Mouse (Mus musculus) lung, postnatal 25 days (tissue): ENCODE data around the gene Egflam.

Experiments
- DNase-seq: peaks from one replicate; pipeline ENCODE4 v3.0.0; 2022; ENCODE audit warnings: low spot score

Gene Egflam

DNA sequence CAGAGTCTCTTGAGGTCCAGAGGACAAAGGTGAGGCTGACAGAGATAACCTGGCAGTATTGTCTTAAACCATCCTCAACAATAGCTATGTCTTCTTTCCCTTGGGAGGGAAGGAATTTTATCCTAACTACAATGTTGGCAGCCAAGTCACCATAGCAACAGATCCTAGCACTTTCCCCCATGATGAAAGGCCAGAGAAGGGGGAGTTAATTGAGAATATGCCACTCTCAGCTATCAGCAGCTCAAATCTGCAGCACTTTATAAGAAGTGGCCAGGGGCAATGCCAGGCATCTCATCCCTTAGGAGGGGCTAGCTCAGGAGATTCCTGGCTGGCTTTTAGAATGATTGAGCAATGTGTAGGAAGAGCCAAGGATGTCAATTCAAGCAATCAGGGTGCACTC, 105.3 kb downstream of the Egflam start:
- no peak for DNase-seq

DNA sequence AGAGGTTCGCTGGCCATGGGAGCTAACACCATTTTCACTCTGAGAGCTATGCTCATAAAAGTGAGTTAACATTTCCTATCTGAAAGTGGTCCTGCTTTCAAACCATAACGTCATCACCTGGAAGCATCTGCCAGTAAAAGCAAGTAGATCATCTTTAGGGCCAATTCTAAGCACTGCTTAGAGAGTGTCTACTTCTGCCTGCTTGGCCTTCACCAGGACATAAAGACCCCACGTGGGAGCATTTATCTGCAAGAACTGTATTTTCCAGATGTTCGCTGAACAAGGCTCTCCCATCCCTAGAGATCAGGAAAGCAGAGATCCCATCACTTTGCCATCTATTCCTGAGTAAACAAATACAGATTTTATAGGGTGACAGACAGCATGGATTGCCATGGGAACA, 108.2 kb downstream of the Egflam start:
- no peak for DNase-seq

DNA sequence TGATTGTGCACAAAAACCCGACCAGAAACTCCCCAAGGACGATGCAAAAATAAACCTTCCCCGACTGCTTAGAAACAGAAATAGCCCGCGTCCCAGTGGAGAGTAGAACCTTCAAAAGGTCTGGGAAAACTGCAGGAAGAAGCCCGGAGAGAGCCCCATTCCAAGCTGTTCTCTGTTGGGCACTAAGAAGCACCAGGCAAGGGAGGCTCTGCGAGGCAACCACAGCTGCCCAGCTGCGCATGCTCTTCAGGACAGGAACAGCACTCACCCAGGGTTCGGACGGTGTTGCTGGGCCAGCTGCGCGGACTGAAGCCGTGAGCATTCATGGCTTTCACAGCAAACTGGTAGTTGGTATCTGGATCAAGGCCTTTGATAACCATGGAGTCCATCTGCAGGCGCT, 108.7 kb downstream of the Egflam start:
- DNase-seq = no peak

- no peak for DNase-seq
These were observed 109.3 kb downstream of the Egflam start for GRCm38 (mm10) chr15:7288841-7289424.

GRCm38 (mm10) chr15:7287911-7288310, 110.3 kb downstream of the Egflam start:
- DNase-seq = no peak

GRCm38 (mm10) chr15:7281579-7281978, 116.6 kb downstream of the Egflam start:
- no peak for DNase-seq

DNA sequence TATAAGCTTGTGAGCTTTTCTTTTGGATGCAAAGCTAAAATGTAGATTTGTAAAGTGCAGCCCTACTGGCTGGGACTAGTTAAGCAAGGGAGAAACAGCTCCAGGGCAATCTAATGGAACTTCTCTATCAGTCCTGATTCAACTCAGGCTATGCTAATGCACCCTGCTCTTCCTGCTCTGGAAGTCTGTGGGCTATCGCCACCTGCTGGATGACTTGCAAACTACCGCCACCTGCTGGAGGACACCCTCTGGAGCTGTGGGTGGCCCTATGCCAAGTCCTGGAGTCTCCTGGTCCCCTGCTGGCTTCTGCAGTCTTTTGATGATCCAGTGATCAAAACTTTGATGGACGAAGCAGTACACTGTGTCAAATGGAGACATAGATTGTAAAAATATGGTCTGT, 134.4 kb downstream of the Egflam start:
- peak; percentile 84 for DNase-seq

GRCm38 (mm10) chr15:7263339-7263738, 134.9 kb downstream of the Egflam start:
- no peak for DNase-seq

DNA sequence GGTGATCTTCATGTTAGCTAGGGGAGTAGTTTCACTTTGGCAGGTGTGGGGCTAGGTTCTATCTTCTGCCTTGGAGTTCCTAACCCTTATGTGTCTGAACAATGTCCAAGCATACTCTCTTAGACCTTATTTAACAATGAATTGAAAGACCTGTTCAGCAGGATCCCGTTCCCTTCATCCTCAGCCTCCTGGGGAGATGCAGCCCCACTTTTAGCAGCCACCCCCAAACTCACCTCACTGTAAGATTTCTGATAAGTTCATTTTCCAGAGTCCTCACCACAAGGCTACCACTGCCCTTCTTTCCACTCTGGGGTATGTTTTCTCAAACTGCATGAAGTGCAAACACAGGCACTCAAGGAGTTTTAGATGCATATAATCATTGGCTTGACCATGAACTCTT, 136.8 kb downstream of the Egflam start:
- DNase-seq = no peak

DNA sequence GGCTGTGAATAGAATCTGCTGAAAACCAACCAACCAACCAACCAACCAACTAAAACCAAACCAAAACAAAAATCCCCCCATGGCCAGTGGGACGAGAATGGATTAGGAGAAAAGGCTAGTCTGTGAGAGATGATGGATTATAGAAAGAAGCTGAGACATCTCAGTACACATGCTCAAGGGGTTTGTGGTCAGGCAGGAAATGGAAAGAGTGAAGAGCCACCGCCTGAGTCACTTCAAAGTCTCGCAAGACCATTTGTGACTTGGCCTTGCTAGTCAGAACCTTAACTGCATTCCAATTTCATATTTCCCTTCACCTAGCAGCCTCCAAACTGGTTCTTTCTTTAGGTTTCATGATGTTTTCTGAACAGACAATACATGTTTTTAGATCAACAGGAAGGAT, 141.6 kb downstream of the Egflam start:
- no peak for DNase-seq

- DNase-seq = no peak
These were observed 144.9 kb downstream of the Egflam start for GRCm38 (mm10) chr15:7253326-7253725.

DNA sequence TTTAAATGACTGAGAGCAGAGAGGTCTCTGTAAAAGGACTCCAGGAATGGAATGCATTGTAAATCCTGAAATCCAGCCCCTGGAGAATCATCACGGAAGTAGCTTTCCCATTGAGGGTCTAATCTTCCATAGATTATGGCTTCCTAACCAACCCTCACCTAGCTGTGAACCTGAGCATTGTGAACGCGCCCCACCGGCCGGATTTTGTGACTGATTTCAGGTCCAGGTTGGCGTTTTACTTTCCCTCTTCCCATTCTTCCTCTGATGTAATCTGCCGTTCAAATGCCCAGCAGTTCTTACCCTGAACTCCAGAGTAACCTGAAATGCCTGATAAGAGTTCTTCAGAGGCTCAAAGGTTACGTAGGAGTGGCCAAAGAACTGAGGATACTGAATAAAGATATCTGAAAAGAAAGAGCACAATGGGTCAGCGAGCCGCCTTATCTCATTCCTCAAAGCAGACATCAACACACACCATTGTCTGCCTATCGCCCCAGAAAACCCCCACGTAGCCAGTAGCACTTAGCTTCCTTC, 146.0 kb downstream of the Egflam start:
- DNase-seq = no peak

DNA sequence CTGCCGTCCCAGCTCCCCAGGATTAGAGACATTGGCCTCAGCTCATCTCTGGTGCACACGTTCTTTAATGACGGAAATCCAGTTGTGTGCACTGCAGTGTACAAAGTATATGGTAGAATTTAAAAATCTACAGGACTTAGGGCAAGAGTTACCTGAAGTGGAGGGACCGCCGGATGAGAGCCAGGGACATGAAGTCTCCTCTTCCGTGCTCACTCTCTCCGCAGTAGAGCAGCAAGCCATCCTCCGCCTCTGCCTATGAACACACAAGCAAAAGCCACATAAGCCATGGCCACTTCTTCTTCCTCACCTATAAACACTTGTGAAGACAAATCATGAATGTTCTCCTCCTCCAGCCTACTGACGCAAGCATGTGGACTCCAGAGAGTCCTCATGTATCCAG, 147.2 kb downstream of the Egflam start:
- no peak for DNase-seq

DNA sequence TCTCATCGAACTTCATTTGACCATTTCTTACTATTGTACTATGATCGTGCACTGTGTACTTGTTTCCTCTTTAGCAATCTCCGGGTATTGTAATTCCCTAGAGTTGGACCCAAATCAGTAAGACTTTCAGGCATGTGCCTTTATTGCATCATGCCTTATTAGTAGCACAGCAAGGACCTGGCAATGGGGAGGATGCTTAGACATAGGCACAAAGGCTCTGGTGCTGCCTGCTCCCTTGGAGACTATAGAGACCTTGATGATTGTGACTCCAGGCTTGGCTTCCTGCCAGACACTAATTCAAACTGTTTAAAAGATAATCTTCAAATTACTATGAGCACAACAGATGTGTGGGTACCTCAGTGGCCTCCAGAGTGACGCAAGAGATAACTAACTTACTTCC, 149.0 kb downstream of the Egflam start:
- no peak for DNase-seq

- no peak for DNase-seq
These were observed 150.9 kb downstream of the Egflam start for GRCm38 (mm10) chr15:7247321-7247720.

- no peak for DNase-seq
These were observed 155.9 kb downstream of the Egflam start for GRCm38 (mm10) chr15:7242161-7242850.

DNA sequence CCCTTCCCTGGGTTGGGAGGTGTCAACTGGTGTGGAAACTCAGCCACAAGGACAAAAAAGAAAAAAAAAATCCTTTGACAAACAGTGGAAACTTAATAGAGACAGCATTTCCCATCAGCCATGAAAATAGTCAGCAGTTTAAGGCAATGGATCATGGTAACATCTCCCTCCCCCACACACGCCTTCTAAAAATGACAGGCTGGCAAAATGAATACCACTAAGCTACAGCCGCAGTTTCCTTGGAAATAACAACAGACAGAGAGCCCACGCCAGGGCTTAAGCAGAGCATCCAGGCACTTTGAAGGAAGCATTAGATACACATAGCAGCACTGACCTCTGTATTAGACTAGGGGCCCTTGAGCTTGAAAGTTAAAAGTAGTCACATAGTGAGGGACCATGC, 157.2 kb downstream of the Egflam start:
- DNase-seq = no peak

DNA sequence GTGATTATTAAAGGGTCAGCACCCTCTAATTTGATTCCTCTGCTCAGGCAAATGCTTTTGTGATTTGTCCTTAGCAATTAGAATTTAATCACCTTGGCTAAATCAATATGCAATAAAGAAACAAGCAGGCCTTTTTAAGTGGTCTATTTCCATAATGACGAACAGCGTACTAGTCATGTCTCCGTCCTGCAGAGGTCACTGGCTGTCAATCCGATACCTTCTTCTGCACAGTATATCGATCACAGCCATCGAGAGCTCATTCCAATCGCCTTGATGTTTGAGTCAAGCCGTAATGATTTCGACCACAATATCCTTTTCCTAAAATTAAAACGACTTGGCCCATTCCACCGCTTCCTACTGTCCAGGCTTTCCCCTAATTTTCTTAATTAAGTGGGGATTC, 158.3 kb downstream of the Egflam start:
- no peak for DNase-seq

DNA sequence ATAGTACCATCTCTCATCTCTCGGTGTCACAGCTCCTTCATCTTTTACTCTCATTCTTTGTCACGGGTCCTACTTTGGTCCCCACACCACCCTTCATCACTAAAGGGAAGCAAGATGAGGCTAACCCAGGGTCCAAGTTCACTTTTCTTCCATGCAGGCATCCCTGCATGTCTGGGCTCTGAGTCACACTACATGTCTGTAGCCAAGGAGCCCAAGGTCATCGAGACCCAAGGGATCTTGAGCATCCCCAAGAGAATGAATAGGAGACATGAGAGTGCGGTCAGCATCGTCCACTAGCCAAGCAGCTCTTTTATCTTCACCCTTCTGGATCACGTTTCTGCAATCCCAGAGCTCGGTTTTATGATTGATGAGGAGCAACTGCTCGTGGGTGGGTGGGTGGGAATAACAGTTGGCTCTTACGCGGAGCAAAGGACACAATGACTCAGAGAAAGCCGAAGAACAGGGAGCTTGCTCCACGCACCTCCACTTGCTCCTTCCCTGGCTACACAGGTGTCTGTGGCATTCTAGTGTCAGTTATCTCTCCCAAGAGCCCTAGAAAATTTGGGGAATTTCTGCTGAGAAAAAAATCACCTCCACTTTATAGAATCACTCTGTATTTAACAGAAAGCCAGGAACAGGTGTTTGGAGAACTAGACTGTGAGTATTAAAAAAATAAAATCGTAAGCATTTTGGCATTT, 164.7 kb downstream of the Egflam start:
- DNase-seq = no peak

DNA sequence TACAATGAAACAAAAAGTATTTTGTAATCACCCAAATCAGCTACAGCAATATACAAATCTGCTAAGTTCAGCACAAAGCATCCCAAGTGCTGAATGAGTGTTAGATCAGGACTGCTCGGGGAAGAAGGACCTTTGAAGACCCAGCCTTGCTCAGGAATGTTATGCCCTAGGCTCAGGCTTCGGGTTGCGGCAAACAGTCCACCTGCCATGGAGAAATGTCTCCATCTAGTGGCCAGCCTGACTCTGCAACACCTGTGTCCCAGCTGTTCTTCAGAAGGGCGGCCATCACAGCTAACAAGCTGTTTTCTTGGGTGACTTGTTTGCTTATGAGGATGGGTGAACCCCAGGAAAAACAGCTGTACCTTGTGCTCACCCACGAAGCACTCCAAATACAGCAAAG, 172.0 kb downstream of the Egflam start:
- peak; percentile 88 for DNase-seq

- no peak for DNase-seq
These were observed 173.9 kb downstream of the Egflam start for GRCm38 (mm10) chr15:7224151-7224775.

- DNase-seq = peak; percentile 17
These were observed 175.4 kb downstream of the Egflam start for GRCm38 (mm10) chr15:7222809-7223208.

DNA sequence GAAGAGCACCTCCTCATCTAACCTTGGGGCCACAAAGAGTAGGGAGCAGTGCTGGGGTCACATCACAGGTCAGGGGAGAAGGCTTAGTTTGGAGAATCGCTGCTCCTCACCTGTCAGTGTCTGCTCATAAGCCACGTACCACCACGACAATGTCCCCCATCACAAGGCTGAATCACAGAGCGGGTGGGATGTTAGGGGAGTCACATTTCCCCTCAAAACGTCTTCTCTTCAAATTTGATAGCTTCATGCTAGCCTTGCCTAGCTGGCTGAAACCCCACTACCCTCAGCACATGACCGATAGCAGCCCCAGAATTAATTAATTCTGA, 181.0 kb downstream of the Egflam start:
- no peak for DNase-seq
